Mouse (Mus musculus): ENCODE data around the gene Ccl26. TPM values are rescaled to one million over a fixed set of nuclear protein-coding genes. Genes with fewer than 3 reads are reported as not detected.
"Not testable (repeated sequence)": the region's sequence is repeated elsewhere in the genome, so short reads cannot be mapped to it uniquely, and the experiment has no call there.

Ccl26 gene
- total RNA-seq (2021) = not detected
- long read RNA-seq, experiment 1 = 0 reads
- long read RNA-seq, experiment 2 = 0 reads

DNA sequence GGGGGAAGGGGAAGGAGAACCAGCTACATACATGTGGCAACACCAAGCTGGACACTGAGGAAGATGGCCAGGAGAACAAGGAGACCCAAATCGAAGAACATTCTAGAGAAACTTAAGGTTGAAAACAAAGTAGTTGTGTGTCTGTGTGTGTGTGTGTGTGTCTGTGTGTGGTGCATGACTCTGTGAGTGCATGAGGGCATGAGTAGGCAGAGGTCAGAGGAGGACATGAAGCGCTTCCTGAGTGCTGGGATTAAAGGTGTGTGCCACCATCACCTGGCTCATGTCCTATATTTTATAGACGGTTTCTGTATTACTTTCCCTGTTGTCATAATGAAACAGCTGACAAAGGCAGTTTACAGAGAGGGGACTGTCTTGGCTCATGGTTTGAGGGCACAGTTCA is at the start of gene Ccl26:
Gene Ccl26 (minus strand): TSS at position 101 of the 400 bp plus-strand sequence.
- DNase-seq = no peak
- intact Hi-C loops (cut with DNase I) = no loop called here

DNA sequence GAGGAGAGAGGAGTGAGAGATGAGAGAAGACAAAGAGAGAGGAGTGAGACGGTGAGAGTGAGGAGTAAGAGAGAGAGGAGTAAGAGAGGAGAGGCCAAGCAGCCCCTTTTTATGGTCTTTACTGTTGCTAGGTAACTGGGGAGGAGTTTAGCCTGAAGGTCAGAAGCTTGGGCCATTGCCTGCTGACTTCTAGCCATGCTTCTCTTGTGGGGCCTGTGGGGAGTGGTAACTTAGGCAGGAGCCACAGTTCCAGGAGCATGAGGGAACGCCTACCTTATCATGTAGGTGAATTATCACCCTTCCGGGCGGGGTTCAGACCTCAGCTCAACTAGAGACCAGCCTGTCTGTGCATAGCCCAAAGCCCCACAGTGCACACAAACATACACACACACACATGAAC is 46.4 kb upstream of the Ccl26 start:
- intact Hi-C loops (cut with DNase I) = loop anchor here (5.0 kb wide), 1 partner anchor 57 kb away; no protein-coding TSS in a partner anchor
- no peak for DNase-seq

DNA sequence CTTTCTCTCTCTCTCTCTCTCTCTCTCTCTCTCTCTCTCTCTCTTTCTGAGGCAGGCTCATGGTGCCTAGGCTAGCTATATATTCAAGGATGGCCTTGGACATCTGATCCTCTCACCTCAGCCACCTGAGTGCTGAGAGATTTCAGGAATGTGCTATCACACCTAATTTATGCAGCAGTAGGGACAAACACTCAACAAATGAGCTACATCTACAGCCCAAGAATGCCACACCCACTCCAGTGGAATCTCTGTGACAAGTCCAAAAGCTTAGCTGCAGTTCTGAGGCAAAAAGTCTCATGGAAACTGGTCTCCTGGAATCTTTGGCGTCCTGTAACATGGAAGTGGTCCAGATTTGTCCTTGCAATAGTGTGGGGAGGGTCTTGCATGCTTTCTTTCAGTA is 44.2 kb upstream of the Ccl26 start:
- intact Hi-C loops (cut with DNase I) = no loop called here

DNA sequence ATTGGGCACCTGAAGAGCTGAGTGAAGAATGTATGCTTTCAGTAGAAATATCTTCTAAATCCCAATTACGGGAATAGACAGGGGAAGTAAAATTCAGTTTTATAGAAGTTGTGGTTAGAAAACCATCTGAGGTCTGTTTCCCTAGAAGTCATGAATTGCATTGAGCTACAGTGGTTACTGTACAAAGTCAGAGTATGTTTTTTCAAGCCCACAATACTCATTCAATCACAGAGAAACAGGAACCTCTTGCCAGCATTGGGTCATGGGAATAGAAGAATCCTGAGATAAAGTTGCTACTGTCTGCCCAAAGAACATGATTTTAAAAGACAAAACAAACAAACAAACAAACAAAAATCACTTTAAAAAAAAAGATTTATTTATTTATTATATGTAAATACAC is 43.3 kb upstream of the Ccl26 start:
- DNase-seq; intact Hi-C loops (cut with DNase I): not testable (repeated sequence)

More for the DNA sequence above, 44.2 kb upstream of the Ccl26 start:
- DNase-seq = no peak

DNA sequence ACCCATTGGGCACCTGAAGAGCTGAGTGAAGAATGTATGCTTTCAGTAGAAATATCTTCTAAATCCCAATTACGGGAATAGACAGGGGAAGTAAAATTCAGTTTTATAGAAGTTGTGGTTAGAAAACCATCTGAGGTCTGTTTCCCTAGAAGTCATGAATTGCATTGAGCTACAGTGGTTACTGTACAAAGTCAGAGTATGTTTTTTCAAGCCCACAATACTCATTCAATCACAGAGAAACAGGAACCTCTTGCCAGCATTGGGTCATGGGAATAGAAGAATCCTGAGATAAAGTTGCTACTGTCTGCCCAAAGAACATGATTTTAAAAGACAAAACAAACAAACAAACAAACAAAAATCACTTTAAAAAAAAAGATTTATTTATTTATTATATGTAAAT is 41.3 kb upstream of the Ccl26 start:
- DNase-seq; intact Hi-C loops (cut with DNase I): not testable (repeated sequence)

DNA sequence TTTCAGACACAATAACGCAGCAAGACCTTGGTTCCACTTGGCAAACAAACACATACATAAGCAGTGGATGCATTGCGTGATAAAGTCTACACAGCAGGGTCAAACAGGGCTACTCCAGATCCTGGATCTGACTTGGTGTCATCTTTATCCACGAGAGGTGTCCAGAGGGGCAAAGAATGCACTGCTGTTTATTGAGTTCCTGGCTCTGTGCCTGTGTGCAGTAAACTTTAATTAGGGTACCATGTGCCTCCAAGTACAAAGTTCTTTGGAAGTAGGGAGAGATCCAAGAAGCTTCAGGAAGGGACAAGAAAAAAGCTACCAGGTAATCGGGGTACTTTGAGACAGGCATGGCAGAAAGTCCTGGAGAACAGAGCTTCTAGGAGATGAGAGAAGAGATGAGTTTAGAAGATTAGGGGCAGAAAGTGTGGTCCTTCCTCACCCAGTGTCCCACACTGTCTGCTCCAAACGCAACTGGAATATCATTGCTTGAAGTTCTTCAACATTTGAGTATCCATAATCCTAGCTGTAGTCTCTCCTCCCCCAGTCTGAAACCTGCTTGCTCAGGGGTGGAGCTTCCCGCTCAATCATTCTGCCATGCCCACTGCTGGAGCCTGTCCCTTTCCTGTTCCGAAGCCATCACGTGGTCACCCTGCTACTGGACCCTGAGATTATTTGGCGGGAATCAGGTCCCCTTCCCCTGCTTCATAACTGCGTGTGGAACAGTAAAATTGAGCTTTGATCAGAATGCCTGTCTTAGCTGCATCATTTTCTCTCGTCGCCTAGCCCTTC is 26.8 kb upstream of the Ccl26 start:
- intact Hi-C loops (cut with DNase I) = no loop called here
- DNase-seq = no peak

DNA sequence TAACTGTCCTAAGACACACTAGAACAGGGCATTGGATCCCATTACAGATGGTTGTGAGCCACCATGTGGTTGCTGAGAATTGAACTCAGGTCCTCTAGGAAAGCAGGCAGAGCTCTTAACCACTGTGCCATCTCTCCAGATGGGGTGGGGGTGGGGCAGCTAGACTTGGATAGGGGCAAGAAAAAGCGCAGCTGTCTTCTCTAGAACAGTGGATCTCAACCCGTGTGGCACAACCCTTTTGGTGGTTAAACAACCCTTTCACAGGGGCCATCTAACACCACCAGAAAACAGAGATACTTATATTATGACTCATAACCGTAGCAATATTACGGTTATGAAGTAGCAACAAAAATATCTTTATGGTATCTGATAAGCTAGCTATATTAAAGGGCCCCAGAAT is 24.4 kb upstream of the Ccl26 start:
- intact Hi-C loops (cut with DNase I) = no loop called here
- no peak for DNase-seq

DNA sequence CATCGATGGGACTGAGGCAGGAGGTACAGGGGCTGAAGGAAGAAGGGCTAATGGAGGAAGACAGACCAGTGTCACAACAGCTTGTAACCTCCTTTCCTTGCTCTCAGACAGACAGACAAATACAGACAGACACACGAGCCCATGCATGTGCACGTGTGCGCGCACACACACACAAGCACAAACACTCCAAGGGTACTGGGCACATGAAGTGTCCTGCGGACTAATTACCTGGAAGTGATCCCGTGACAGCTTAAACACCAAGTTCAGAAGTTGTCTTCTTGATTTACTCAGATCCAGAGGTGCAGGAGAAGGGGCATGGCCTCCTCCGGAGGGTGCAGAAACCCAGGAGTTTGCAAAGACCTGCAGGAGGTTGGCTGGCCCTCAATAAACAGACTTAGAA is 22.3 kb upstream of the Ccl26 start:
- no peak for DNase-seq
- intact Hi-C loops (cut with DNase I) = no loop called here

DNA sequence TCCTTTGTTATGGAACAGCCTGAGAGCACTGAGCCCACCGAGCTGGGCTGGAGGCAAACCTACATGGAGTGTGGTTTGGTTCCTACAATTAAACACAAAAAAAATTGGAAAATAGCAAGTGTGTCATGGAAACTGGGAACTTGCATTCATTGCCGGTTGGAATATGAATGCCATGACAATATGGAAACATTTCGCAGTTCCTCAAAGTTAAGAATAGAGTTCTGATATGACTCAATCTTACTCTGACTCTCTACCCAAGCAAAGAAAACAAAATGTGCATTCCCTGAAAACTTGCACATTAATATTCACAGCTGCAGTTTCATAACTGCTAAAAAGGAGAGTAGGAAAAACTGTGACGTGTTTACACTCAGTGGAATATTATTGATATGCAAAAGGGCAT is 19.0 kb upstream of the Ccl26 start:
- intact Hi-C loops (cut with DNase I) = no loop called here
- DNase-seq = no peak

DNA sequence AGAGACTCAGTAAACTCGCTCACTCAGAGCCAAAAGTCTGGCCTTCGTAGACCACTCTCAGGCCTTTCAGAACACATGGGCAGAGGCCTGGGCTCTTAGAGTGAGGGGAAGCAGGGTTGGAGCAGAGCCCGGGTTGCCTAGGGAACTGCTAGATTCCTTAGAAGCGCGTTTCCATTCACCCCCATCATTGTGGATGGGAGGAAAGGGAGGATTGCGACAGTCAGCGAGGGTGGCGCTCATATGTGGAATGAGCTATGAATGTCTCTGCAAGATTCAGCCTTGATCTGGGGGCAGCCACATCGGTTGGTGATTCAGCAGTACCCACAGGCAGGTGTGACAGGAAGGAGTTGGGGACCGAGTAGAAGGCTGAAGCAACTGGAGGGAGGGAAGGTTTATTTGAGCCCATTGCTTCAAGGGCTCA is 16.0 kb upstream of the Ccl26 start:
- DNase-seq = no peak
- intact Hi-C loops (cut with DNase I) = no loop called here

DNA sequence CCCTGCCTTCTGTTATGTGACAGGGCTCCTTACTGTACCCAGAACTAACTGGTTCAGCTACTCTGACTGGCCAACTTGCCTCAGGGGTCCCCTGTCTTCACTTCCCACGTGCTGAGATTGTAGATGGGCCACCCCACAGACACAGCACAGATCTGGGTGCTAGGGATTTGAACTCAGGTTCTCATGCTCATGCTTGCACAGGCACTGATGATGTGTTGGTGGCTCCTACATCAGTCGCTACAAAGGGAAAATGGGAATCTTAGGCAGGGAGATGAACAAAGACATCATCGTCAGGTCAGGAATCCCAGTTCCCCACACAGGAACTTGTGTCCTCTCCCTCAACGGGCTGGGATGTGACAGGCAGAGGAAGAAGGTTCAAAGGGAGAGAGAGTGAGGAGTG is 12.7 kb upstream of the Ccl26 start:
- no peak for DNase-seq
- intact Hi-C loops (cut with DNase I) = no loop called here

DNA sequence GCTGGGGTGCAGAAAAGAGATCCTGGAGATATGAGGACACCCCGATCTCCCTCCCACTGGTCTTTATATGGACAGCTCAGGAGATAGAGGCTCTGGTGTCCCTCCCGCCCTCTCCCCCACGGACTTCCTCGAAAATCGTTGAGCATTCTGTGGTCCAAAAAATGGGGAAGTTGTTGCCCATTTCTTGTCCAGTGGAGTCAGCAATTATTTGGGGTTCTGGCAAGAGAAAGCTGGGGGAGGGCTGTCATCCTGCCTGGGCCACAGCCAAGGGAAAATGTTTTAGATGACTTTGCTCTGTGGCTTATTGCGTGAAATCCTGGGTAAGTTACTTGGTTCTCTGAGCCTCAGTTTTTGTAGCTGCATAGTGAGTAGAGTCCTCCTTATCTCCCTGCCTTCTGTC is 9.6 kb upstream of the Ccl26 start, which contains the start of gene Ccl24:
Gene Ccl24 (minus strand): TSS at position 44 of the 400 bp plus-strand sequence.
- intact Hi-C loops (cut with DNase I) = no loop called here
- no peak for DNase-seq

DNA sequence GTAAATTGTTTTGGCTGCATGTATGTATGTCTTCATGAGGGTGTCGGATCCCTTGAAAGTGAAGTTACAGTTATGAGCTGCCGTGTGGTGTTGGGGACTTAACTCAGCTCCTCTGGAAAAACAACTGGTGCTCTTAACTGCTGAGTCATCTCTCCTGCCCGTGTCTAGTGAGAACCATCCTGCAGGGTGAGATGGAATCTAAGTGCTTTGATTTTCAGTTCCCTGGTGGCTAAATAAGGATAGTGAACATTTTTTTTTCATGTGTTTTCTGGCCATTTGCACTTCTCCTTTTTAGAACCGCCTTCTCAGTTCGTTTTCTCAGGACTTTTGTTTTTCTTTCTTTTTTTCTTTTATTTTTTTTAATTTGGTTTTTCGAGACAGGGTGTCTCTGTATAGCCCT is 5.3 kb upstream of the Ccl26 start:
- intact Hi-C loops (cut with DNase I) = no loop called here
- DNase-seq = no peak

DNA sequence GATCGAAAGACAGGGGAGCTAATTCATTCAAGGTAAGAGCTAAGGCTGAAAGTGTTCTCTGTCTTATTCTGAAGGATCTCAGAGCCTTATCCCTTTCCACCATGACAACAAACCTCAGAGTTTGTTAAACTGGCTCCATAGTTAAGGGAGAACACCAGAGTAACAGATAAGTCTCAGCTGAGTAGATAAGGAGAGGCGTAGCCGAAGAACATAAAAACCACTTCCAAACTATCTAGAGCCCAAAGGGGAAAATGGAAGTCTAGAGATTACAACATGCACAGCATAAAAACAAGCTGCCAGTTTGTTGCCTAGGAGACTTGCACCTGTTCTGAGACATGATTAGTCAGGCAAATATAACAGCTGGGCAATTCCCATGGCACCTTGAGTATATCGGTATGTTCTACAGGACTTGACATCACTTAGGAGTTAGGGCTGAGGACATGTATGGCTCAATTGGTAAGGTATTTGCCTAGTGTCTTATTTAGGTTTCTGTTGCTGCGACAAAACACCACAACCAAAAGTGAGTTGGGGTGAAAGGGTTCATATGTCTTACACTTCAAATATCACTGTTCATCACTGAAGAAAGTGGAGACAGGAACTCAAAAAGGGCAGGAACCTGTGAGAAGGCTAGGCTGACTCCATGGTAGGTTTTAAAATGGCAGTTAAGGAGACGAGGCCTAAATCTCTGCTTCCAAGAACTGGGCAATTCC is 4.3 kb upstream of the Ccl26 start:
- DNase-seq = no peak
- intact Hi-C loops (cut with DNase I) = no loop called here

DNA sequence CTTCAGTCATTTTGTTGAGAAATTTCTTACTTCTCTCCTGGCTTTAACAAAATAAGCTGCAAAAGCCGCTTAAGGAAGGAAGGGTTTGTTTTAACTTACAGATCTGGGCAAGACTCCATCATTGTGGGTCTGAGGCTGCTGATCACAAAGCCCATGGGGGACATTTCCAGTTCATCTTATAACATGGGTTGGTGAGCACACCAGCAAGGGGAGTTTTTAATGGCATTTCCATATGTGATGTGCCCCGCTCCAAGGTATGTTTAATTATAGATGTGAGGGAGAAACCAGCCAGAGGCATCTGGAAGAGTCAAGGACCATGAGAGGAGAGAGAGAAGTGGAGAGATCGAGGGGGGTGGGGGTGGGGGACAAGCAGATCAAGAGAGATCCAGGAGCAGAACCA is 5.7 kb downstream of the Ccl26 start:
- no peak for DNase-seq
- intact Hi-C loops (cut with DNase I) = no loop called here

DNA sequence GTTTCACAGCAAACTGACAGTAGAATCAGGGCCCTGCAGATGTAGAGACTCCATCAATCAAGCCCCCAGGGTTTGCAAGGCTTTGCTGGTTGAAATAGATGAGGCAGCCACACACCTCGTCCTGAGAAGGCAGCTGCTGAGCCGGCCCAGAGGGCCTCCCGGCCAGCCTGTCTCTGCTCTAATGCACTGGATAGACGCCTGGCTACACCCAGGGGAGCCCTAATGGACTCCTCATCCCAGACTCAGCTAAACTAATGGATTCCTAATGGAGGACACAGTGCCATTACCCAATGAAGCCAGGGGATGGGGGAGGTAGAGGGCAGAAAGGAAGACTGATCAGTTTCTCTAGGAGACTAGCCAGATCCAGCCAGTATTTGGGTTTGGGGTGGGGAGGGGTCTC is 6.3 kb downstream of the Ccl26 start:
- DNase-seq = peak; percentile 20 to 49
- intact Hi-C loops (cut with DNase I) = no loop called here

DNA sequence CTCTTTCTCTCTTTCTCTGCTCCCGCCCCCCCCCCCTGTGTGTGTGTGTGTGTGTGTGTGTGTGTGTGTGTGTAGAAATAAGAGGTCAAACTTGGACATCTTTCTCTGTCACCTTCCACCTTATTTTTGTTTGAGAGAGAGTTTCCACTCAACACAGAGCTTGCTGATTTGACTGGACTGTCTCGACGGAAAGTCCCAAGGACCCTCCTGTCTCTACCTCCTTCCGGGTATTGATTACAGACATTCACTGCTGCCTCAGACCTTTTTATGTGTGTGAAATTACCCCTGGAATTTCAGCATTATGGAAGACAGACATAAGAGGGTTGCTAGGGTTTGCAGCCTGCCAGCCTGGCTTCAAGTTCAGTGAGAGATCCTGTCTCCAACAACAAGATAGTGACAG is 7.1 kb downstream of the Ccl26 start:
- intact Hi-C loops (cut with DNase I) = no loop called here
- DNase-seq = no peak

DNA sequence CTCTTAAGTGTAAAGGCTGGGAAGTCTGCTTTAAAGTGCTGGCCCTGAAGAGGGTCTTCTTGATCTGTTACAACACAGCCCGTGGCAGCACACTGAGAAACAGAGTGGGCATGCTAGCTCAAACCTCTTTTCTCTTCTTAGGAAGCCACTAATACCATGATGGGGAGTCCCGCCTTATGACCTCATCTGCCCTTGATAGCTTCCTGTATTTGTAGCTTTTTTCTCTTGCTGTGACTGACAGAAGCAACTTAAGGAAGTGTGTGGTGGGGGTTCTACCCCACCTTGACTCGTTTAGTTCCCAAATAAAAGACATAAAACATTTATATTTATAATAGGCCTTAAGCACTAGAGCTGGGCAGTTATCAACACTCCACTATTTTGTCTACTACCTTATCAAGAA is 11.8 kb downstream of the Ccl26 start:
- no peak for DNase-seq
- intact Hi-C loops (cut with DNase I) = loop anchor here (5.0 kb wide), 1 partner anchor 61 kb away; no protein-coding TSS in a partner anchor

DNA sequence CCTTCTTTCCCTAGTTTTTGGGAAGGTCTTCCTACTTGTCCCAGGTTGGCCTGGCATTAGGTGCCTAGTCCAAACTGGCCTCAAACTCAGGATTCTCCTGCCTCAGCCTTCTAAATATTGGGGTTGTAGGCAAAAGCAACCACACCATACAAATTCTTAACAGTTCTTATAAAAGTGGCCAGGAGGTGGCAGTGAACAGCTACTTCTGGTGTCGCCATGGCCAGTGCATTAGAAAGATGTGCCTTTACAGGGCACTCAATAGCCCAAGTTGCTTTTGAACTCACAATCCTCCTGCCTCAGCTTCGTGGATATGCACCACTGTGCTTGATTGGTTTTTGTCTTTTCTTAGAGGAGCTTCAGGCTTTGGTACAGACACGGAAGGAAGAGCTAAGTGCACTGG is 12.5 kb downstream of the Ccl26 start:
- DNase-seq = no peak
- intact Hi-C loops (cut with DNase I) = loop anchor here (5.0 kb wide), 1 partner anchor 61 kb away; no protein-coding TSS in a partner anchor

DNA sequence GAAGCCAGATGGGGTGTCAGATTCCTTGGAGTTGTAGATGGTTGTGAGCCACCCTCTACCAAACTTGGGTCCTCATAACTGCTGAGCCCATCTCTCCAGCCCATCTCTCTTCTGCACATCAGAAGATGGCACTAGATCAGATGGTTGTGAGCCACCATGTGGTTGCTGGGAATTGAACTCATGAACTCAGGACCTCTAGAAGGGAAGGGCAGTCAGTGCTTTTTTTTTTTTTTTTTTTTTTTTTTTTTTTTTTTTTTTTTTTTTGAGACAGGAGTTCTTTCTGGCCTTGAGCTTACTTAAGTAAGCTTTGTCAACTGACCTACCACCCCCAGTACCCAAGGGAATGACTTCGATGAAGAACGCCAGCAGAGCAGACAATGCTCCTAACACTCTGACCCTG is 15.4 kb downstream of the Ccl26 start:
- intact Hi-C loops (cut with DNase I) = loop anchor here (5.0 kb wide), 1 partner anchor 219 kb away; no protein-coding TSS in a partner anchor
- DNase-seq = no peak

Data from gastrocnemius, postnatal 36 days (tissue).